Mouse (Mus musculus): ENCODE measurements around the gene Sf3b5. TPM values are rescaled to one million over a fixed set of nuclear protein-coding genes. Genes with fewer than 3 reads are reported as not detected.
"Not testable (repeated sequence)": the region's sequence is repeated elsewhere in the genome, so short reads cannot be mapped to it uniquely, and the experiment has no call there.

Gene Sf3b5
- polyA plus RNA-seq, 1 experiment from 2014 or later, result 37.6 TPM

DNA sequence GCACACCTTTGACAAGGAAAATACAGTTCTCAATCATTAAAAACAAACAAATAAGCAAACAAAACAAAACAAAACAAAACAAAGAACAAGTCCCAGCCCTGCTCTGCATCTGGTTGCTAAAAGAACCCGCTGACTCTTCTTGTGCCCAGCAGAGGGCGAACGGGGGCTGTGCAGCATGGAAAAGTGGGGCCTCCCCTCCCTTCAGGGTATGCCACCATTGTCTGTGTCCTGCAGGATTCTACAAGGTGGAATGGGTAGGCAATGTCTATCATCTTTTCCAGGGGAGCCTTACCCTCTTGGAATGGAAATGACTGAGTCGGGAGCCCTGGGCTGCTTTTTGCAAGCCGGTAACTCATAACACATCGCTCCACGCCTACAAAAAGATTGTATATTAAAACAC lies 13.4 kb downstream of the Sf3b5 start:
- Histone ChIP-seq H3K9me3 (replicated peaks; ENCODE audit: control insufficient read depth, low read length) (no peaks in the 10 kb centered on the region), H3K4me2 (no peak overlapping the region), H3K27me3 (ENCODE audit: control insufficient read depth, insufficient read depth, low read length) (no peaks in the 10 kb centered on the region), H3K27ac (ENCODE audit: low read depth, low read length) (no peak overlapping the region), H3K9ac (ENCODE audit: low read depth, low read length) (no peak overlapping the region), H3K36me3 (ENCODE audit: control insufficient read depth, insufficient read depth, low read length) (no peaks in the 10 kb centered on the region), H3K4me1 (ENCODE audit: control insufficient read depth, insufficient read depth, low read length) (0 out of 2 replicates have a peak, but pooled peaks cover 4% of the 10 kb centered on the region), H3K4me3 (ENCODE audit: low read depth, low read length) (no peak overlapping the region)
- ATAC-seq (replicated peaks; ENCODE audit: insufficient number of reproducible peaks, low FRiP score, low TSS enrichment), result no peak
- WGBS (ENCODE audit: insufficient replicate concordance), result 57% methylated on average over 7 of the region's 7 CpGs

GRCm38 (mm10) chr10:13019026-13019425 lies 13.9 kb downstream of the Sf3b5 start:
- no peak for ATAC-seq (replicated peaks; ENCODE audit: insufficient number of reproducible peaks, low FRiP score, low TSS enrichment)
- H3K4me2 ChIP-seq, result no peak overlapping the region
- H3K36me3 ChIP-seq (ENCODE audit: control insufficient read depth, insufficient read depth, low read length), result no peaks in the 10 kb centered on the region
- no peaks in the 10 kb centered on the region for H3K27me3 ChIP-seq (ENCODE audit: control insufficient read depth, insufficient read depth, low read length)
- 0 out of 2 replicates have a peak, but pooled peaks cover 4% of the 10 kb centered on the region for H3K4me1 ChIP-seq (ENCODE audit: control insufficient read depth, insufficient read depth, low read length)
- H3K9me3 ChIP-seq (replicated peaks; ENCODE audit: control insufficient read depth, low read length), result no peaks in the 10 kb centered on the region
- 69% methylated on average over 5 of the region's 5 CpGs for WGBS (ENCODE audit: insufficient replicate concordance)
- no peak overlapping the region for H3K4me3 ChIP-seq (ENCODE audit: low read depth, low read length)
- H3K9ac ChIP-seq (ENCODE audit: low read depth, low read length), result no peak overlapping the region
- H3K27ac ChIP-seq (ENCODE audit: low read depth, low read length), result no peak overlapping the region

DNA sequence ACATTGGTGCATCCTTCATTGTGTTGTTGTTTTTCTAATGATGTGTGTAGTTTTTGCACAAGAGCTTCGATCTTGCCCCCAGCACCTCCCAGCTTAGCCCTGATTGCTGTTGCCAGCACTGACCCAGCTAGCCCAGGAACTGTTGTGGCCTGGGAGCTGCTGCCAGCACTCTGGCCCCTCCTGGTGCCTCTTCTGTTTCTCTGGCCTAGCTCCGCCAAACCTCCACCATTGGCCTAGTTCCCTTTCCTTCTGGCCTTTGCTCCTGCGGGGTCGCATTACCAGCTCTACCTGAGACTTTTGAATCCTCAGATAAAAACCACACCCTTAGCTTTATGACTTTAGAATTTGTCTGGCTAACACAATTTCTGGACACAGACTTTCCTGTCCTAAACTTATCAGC lies 17.0 kb downstream of the Sf3b5 start:
- H3K27ac ChIP-seq (ENCODE audit: low read depth, low read length), result no peak overlapping the region
- no peaks in the 10 kb centered on the region for H3K9me3 ChIP-seq (replicated peaks; ENCODE audit: control insufficient read depth, low read length)
- no peaks in the 10 kb centered on the region for H3K36me3 ChIP-seq (ENCODE audit: control insufficient read depth, insufficient read depth, low read length)
- no peak for ATAC-seq (replicated peaks; ENCODE audit: insufficient number of reproducible peaks, low FRiP score, low TSS enrichment)
- H3K4me2 ChIP-seq, result no peak overlapping the region
- 85% methylated on average over 4 of the region's 4 CpGs for WGBS (ENCODE audit: insufficient replicate concordance)
- H3K9ac ChIP-seq (ENCODE audit: low read depth, low read length), result no peak overlapping the region
- H3K4me1 ChIP-seq (ENCODE audit: control insufficient read depth, insufficient read depth, low read length), result 0 out of 2 replicates have a peak, but pooled peaks cover 4% of the 10 kb centered on the region
- H3K27me3 ChIP-seq (ENCODE audit: control insufficient read depth, insufficient read depth, low read length), result no peaks in the 10 kb centered on the region
- no peak overlapping the region for H3K4me3 ChIP-seq (ENCODE audit: low read depth, low read length)

GRCm38 (mm10) chr10:13023985-13024384 lies 18.8 kb downstream of the Sf3b5 start:
- not testable (repeated sequence) for H3K4me3 ChIP-seq (ENCODE audit: low read depth, low read length); H3K4me1 ChIP-seq (ENCODE audit: control insufficient read depth, insufficient read depth, low read length); H3K9me3 ChIP-seq (replicated peaks; ENCODE audit: control insufficient read depth, low read length); H3K36me3 ChIP-seq (ENCODE audit: control insufficient read depth, insufficient read depth, low read length); ATAC-seq (replicated peaks; ENCODE audit: insufficient number of reproducible peaks, low FRiP score, low TSS enrichment); H3K27me3 ChIP-seq (ENCODE audit: control insufficient read depth, insufficient read depth, low read length); H3K27ac ChIP-seq (ENCODE audit: low read depth, low read length); H3K4me2 ChIP-seq; H3K9ac ChIP-seq (ENCODE audit: low read depth, low read length)
- 65% methylated on average over 3 of the region's 3 CpGs for WGBS (ENCODE audit: insufficient replicate concordance)

- Histone ChIP-seq H3K4me1 (ENCODE audit: control insufficient read depth, insufficient read depth, low read length) (0 out of 2 replicates have a peak, but pooled peaks cover under 1% of the 10 kb centered on the region), H3K27me3 (ENCODE audit: control insufficient read depth, insufficient read depth, low read length) (no peaks in the 10 kb centered on the region), H3K9me3 (replicated peaks; ENCODE audit: control insufficient read depth, low read length) (no peaks in the 10 kb centered on the region), H3K36me3 (ENCODE audit: control insufficient read depth, insufficient read depth, low read length) (no peaks in the 10 kb centered on the region), H3K4me3 (ENCODE audit: low read depth, low read length) (no peak overlapping the region), H3K27ac (ENCODE audit: low read depth, low read length) (no peak overlapping the region), H3K4me2 (no peak overlapping the region), H3K9ac (ENCODE audit: low read depth, low read length) (no peak overlapping the region)
- no peak for ATAC-seq (replicated peaks; ENCODE audit: insufficient number of reproducible peaks, low FRiP score, low TSS enrichment)
- 90% methylated on average over 5 of the region's 5 CpGs for WGBS (ENCODE audit: insufficient replicate concordance)
Observed at GRCm38 (mm10) chr10:13027702-13028101, 22.6 kb downstream of the Sf3b5 start.

- no peak overlapping the region for H3K27ac ChIP-seq (ENCODE audit: low read depth, low read length)
- H3K9me3 ChIP-seq (replicated peaks; ENCODE audit: control insufficient read depth, low read length), result no peaks in the 10 kb centered on the region
- no peaks in the 10 kb centered on the region for H3K36me3 ChIP-seq (ENCODE audit: control insufficient read depth, insufficient read depth, low read length)
- no peak overlapping the region for H3K4me3 ChIP-seq (ENCODE audit: low read depth, low read length)
- H3K4me2 ChIP-seq, result no peak overlapping the region
- WGBS (ENCODE audit: insufficient replicate concordance), result 76% methylated on average over 1 of the region's 1 CpGs
- no peaks in the 10 kb centered on the region for H3K4me1 ChIP-seq (ENCODE audit: control insufficient read depth, insufficient read depth, low read length)
- no peak overlapping the region for H3K9ac ChIP-seq (ENCODE audit: low read depth, low read length)
- no peak for ATAC-seq (replicated peaks; ENCODE audit: insufficient number of reproducible peaks, low FRiP score, low TSS enrichment)
- H3K27me3 ChIP-seq (ENCODE audit: control insufficient read depth, insufficient read depth, low read length), result no peaks in the 10 kb centered on the region
Observed at GRCm38 (mm10) chr10:13028215-13028614, 23.1 kb downstream of the Sf3b5 start.

DNA sequence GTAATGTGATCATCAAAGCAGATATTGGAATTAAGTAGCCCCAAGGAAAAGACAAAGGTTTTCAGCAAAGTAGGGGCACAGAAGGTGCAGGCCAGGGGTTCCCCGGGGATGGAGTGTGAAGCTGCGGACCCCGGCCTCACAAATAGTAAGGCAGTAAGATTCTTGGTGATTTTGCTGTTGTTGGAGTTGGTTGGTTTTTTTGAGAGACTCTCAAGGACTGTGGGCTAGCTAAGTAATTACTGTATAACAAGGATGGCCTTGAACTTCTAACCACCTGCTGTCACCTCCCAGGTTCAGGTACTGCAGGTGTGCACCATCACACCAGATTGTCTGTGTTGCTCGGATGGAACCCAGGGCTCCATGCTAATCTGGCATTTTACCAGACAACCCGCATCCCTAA lies 24.3 kb downstream of the Sf3b5 start:
- Histone ChIP-seq H3K36me3 (ENCODE audit: control insufficient read depth, insufficient read depth, low read length) (no peaks in the 10 kb centered on the region), H3K4me3 (ENCODE audit: low read depth, low read length) (no peak overlapping the region), H3K9ac (ENCODE audit: low read depth, low read length) (no peak overlapping the region), H3K4me1 (ENCODE audit: control insufficient read depth, insufficient read depth, low read length) (no peaks in the 10 kb centered on the region), H3K4me2 (no peak overlapping the region), H3K9me3 (replicated peaks; ENCODE audit: control insufficient read depth, low read length) (no peaks in the 10 kb centered on the region), H3K27ac (ENCODE audit: low read depth, low read length) (no peak overlapping the region), H3K27me3 (ENCODE audit: control insufficient read depth, insufficient read depth, low read length) (no peaks in the 10 kb centered on the region)
- 84% methylated on average over 5 of the region's 5 CpGs for WGBS (ENCODE audit: insufficient replicate concordance)
- no peak for ATAC-seq (replicated peaks; ENCODE audit: insufficient number of reproducible peaks, low FRiP score, low TSS enrichment)

GRCm38 (mm10) chr10:13035270-13035669 lies 30.1 kb downstream of the Sf3b5 start:
- Histone ChIP-seq H3K4me3 (ENCODE audit: low read depth, low read length) (no peak overlapping the region), H3K4me2 (no peak overlapping the region), H3K36me3 (ENCODE audit: control insufficient read depth, insufficient read depth, low read length) (no peaks in the 10 kb centered on the region), H3K27ac (ENCODE audit: low read depth, low read length) (no peak overlapping the region), H3K27me3 (ENCODE audit: control insufficient read depth, insufficient read depth, low read length) (no peaks in the 10 kb centered on the region), H3K4me1 (ENCODE audit: control insufficient read depth, insufficient read depth, low read length) (no peaks in the 10 kb centered on the region), H3K9me3 (replicated peaks; ENCODE audit: control insufficient read depth, low read length) (no peaks in the 10 kb centered on the region), H3K9ac (ENCODE audit: low read depth, low read length) (no peak overlapping the region)
- 76% methylated on average over 3 of the region's 3 CpGs for WGBS (ENCODE audit: insufficient replicate concordance)
- ATAC-seq (replicated peaks; ENCODE audit: insufficient number of reproducible peaks, low FRiP score, low TSS enrichment), result no peak

DNA sequence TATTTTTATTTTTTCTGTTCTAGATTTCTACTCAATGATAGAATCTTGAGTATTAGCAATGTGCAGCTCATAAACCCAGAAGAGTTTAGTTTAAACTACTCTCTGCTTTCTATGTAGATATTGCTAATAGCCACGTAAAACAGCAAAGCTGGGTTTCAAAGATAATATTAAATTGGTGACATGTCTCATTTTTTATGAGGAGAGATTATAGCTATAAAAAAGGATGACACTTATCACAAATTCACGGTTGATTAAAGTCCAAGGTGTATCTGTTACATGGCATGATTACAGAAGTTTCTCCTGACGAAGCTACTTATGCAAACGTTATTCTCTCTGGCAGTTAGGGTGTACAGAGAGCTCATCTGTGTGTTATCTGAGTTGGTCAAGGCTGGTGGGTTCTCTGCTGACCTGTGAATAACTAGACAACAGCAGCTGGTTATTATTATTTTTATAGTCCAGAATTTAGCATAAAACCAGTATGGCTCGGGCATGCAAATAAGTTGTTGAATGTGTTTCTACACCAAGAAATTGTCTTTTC lies 34.6 kb downstream of the Sf3b5 start:
- no peaks in the 10 kb centered on the region for H3K9me3 ChIP-seq (replicated peaks; ENCODE audit: control insufficient read depth, low read length)
- H3K36me3 ChIP-seq (ENCODE audit: control insufficient read depth, insufficient read depth, low read length), result no peaks in the 10 kb centered on the region
- H3K9ac ChIP-seq (ENCODE audit: low read depth, low read length), result no peak overlapping the region
- H3K4me1 ChIP-seq (ENCODE audit: control insufficient read depth, insufficient read depth, low read length), result no peaks in the 10 kb centered on the region
- no peaks in the 10 kb centered on the region for H3K27me3 ChIP-seq (ENCODE audit: control insufficient read depth, insufficient read depth, low read length)
- H3K4me2 ChIP-seq, result no peak overlapping the region
- 78% methylated on average over 5 of the region's 5 CpGs for WGBS (ENCODE audit: insufficient replicate concordance)
- ATAC-seq (replicated peaks; ENCODE audit: insufficient number of reproducible peaks, low FRiP score, low TSS enrichment), result no peak
- H3K27ac ChIP-seq (ENCODE audit: low read depth, low read length), result no peak overlapping the region
- H3K4me3 ChIP-seq (ENCODE audit: low read depth, low read length), result no peak overlapping the region
